Mouse (Mus musculus) Patski (cell line): ENCODE measurements around the gene 1700025G04Rik. TPM values are rescaled to one million over a fixed set of nuclear protein-coding genes. Genes with fewer than 3 reads are reported as not detected.

Source experiments
- ATAC-seq: fragments of 100-300 bp; one replicate; pipeline ENCODE4 v1.8.0; 2021
- CTCF ChIA-PET: fragments of 350-600 bp; sonication (Branson Sonifier 250); formaldehyde crosslinking; loops from one replicate; lab custom pipeline; 2022; ENCODE audit warnings: inconsistent platforms; lab: Charles Lee
- POLR2A ChIA-PET: fragments of 350-600 bp; sonication (Branson Sonifier 250); formaldehyde crosslinking; loops from one replicate; lab custom pipeline; 2022; ENCODE audit warnings: antibody characterized with exemption, inconsistent platforms; lab: Charles Lee
- DNase-seq: peaks from one replicate; pipeline ENCODE4 v3.0.0-alpha.2; 2011; ENCODE audit warnings: low read depth, low spot score
- H3K27me3 ChIP-seq: fragments of 371-371 bp; one replicate; pipeline ENCODE4 v1.5.1; 2021
- CTCF ChIP-seq: fragments of 100-300 bp; IDR thresholded peaks from one replicate; pipeline ENCODE4 v1.5.1; 2021
- in situ Hi-C: fragments of 300-500 bp; cut with MboI; formaldehyde crosslinking; loops from 3 replicates; pipeline ENCODE4 v1.11.1; 2018; ENCODE audit warnings: low pct_unique_long_range_greater_than_20kb, mixed read lengths
- polyA plus RNA-seq: library from polyadenylated mRNA; unstranded; gene quantifications from one replicate; pipeline ENCODE4 v1.2.3, GENCODE M21; 2021

Gene 1700025G04Rik
- polyA plus RNA-seq, 1 experiment from 2014 or later = 56.7 TPM

DNA sequence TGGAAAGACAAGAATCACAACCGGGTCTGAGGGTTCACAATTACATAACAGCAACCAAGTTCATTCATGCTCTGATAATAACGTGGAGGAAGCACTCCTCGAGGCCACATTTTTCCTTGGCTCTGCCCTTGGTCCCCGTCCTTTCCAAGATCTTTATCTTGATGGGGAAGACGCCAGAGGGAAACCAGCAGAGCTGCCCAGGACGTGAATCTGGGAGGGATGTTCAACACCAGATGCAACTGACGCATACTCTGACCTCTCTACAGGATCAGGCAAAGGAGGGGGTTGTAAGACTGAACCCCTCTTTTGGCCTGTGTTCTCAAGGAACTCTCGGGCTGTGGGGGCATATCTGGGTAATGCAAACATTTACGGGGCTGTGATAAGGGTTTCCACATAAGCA, 38.1 kb downstream of the 1700025G04Rik start:
- CTCF ChIA-PET = no interaction called here
- no peaks in the 10 kb centered on the region for H3K27me3 ChIP-seq
- no peak for TF ChIP-seq CTCF
- in situ Hi-C loops = no loop called here
- ATAC-seq (no peak), DNase-seq (no peak)
- POLR2A ChIA-PET = interaction anchor here (1.3 kb wide), 1 partner anchor 98 kb away, joined by 3 read pairs; no protein-coding TSS in a partner anchor

GRCm38 (mm10) chr1:152050037-152050436, 39.9 kb downstream of the 1700025G04Rik start:
- ChIA-PET CTCF (interaction anchor here (0.9 to 1.7 kb wide), 2 partner anchors 10 to 44 kb away, joined by 3 to 4 read pairs; no protein-coding TSS in a partner anchor), POLR2A (no interaction called here)
- no peak for DNase-seq
- in situ Hi-C loops = no loop called here
- no peaks in the 10 kb centered on the region for H3K27me3 ChIP-seq
- no peak for TF ChIP-seq CTCF
- no peak for ATAC-seq

GRCm38 (mm10) chr1:152048291-152048690, 41.6 kb downstream of the 1700025G04Rik start:
- in situ Hi-C loops = no loop called here
- no peak for TF ChIP-seq CTCF
- DNase-seq = no peak
- ATAC-seq = no peak
- ChIA-PET POLR2A (no interaction called here), CTCF (no interaction called here)
- no peaks in the 10 kb centered on the region for H3K27me3 ChIP-seq

GRCm38 (mm10) chr1:152047416-152047815, 42.5 kb downstream of the 1700025G04Rik start:
- TF ChIP-seq CTCF = no peak
- no peaks in the 10 kb centered on the region for H3K27me3 ChIP-seq
- in situ Hi-C loops = no loop called here
- ChIA-PET POLR2A (no interaction called here), CTCF (no interaction called here)
- ATAC-seq (no peak), DNase-seq (no peak)

DNA sequence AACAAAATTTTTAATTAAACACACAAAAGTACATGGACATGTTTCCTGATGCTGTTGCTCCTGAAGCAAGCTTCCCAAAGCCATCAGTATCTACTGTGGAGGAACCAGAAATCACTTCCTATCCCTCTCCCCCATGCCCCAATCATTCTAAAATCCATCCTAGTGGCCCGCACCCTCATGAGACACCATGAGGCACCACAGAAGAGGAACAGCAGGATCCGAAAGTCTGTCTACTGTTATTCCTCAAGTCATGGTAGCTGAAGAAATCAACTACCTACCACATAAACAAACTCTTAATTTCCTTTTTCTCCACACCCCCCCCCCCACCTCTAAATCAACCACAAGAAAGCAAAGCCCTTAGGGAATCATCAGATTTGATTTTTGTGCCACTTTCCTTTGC, 46.5 kb downstream of the 1700025G04Rik start:
- H3K27me3 ChIP-seq = no peaks in the 10 kb centered on the region
- TF ChIP-seq CTCF = no peak
- ChIA-PET CTCF (no interaction called here), POLR2A (interaction anchor here (0.7 kb wide), 1 partner anchor 124 kb away, joined by 3 read pairs; no protein-coding TSS in a partner anchor)
- no peak for ATAC-seq
- in situ Hi-C loops = no loop called here
- DNase-seq = no peak

GRCm38 (mm10) chr1:152042409-152042808, 47.5 kb downstream of the 1700025G04Rik start:
- DNase-seq = no peak
- TF ChIP-seq CTCF = no peak
- ChIA-PET POLR2A (no interaction called here), CTCF (no interaction called here)
- in situ Hi-C loops = no loop called here
- no peaks in the 10 kb centered on the region for H3K27me3 ChIP-seq
- ATAC-seq = no peak

DNA sequence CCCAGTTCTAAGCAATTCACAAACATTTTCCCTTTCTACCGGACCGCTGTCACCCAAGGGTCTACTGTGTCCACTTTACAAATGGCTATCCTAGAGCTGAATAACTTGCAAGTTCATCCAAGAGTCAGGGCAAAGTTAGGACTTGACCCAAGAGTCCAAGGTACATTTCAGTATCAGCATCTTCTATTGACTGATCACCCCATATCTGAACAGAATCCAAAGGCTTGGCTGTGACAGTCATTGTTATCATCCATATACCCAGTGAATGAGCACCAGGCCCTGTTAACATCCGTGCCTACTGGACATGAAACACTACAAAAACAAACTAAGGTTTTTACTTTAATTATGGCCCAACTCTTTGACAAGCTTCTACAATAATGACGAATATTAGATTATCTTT, 48.9 kb downstream of the 1700025G04Rik start:
- no peak for TF ChIP-seq CTCF
- DNase-seq = no peak
- ChIA-PET POLR2A (no interaction called here), CTCF (interaction anchor here (1.2 to 2.3 kb wide), 2 partner anchors 10 to 25 kb away, joined by 3 to 5 read pairs; no protein-coding TSS in a partner anchor)
- in situ Hi-C loops = no loop called here
- H3K27me3 ChIP-seq = no peaks in the 10 kb centered on the region
- ATAC-seq = no peak

DNA sequence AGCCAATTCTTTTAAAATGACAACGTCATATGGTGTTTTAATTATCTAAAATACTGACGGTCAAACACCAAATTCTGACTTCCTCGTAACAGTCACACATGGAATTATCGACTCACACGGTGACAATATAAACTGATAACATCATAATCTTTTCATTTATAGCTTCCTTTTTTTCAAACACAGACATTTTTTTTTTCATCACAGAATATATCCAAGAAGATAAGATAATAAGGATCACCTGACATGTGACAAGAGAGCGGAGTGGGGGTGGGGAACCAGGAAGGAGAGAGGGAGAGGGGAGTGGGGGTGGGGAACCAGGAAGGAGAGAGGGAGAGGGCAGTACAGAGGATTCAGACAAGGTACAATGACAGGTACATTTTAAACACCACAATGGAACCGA, 49.9 kb downstream of the 1700025G04Rik start:
- CTCF ChIA-PET = interaction anchor here (2.3 kb wide), 1 partner anchor 9 kb away, joined by 5 read pairs; no protein-coding TSS in a partner anchor
- DNase-seq = no peak
- H3K27me3 ChIP-seq = no peaks in the 10 kb centered on the region
- POLR2A ChIA-PET = interaction anchor here (0.6 kb wide), 1 partner anchor 1331 kb away, joined by 3 read pairs; no protein-coding TSS in a partner anchor
- no peak for ATAC-seq
- TF ChIP-seq CTCF = no peak
- in situ Hi-C loops = no loop called here

DNA sequence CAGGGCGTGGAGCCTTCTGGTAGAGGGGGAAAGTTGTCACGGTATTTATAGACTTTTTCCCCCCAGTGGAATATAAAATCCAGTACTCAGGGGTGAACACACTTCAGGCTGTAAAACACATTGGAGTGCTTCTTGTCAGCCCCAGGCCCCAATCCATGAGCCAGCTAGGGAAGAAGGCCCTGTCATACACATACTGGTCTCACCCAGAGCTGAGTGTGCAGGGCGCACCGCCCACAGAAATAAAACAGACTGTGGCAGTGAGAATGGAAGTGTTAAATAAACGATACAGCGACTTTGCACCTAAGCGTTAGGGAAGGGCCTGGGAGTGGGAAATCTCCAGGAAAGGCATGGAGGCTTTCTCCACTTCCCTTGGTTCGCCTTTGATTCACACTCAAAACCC, 50.3 kb downstream of the 1700025G04Rik start:
- ChIA-PET POLR2A (interaction anchor here (0.6 kb wide), 1 partner anchor 1330 kb away, joined by 3 read pairs; no protein-coding TSS in a partner anchor), CTCF (no interaction called here)
- no peak for ATAC-seq
- in situ Hi-C loops = no loop called here
- DNase-seq = no peak
- H3K27me3 ChIP-seq = no peaks in the 10 kb centered on the region
- no peak for TF ChIP-seq CTCF

DNA sequence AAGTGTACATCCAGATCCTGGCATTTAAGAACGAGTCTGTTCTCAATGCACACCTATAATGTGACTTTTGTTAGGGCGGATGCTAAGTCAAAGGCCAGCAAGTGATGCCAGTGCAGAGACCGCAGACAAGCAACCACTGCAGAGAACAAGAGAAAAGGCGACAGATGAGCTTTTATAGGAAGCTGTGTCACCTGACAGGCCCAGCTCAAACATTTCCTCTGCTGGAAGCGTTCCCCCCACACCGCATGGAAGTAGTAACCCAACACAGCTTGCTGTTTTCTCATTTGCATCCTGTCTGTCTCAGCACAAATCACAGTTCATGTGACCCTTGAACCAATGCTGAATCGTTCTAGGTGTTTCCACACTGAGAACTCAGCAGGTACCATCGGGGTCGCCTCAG, 51.8 kb downstream of the 1700025G04Rik start:
- ChIA-PET CTCF (interaction anchor here (1.1 to 1.6 kb wide), 2 partner anchors 10 to 244 kb away, joined by 3 to 5 read pairs; no protein-coding TSS in a partner anchor), POLR2A (interaction anchor here (0.6 kb wide), 1 partner anchor 25 kb away, joined by 7 read pairs; no protein-coding TSS in a partner anchor)
- in situ Hi-C loops = no loop called here
- DNase-seq (no peak), ATAC-seq (no peak)
- TF ChIP-seq CTCF = no peak
- H3K27me3 ChIP-seq = no peaks in the 10 kb centered on the region

GRCm38 (mm10) chr1:152037589-152037988, 52.3 kb downstream of the 1700025G04Rik start:
- TF ChIP-seq CTCF = no peak
- in situ Hi-C loops = no loop called here
- DNase-seq = no peak
- no peaks in the 10 kb centered on the region for H3K27me3 ChIP-seq
- no peak for ATAC-seq
- ChIA-PET POLR2A (no interaction called here), CTCF (interaction anchor here (1.1 to 1.6 kb wide), 2 partner anchors 10 to 245 kb away, joined by 3 to 5 read pairs; no protein-coding TSS in a partner anchor)
